Mouse (Mus musculus) embryonic facial prominence, embryonic 13.5 days (tissue): ENCODE results near the gene Bmp8a. TPM values are rescaled to one million over a fixed set of nuclear protein-coding genes. Genes with fewer than 3 reads are reported as not detected.
A peak's percentile ranks its signal among the peaks of the same experiment; 100 is the strongest.
"Not testable (repeated sequence)": the region's sequence is repeated elsewhere in the genome, so short reads cannot be mapped to it uniquely, and the experiment has no call there.

Experiments
- ATAC-seq: fragments of 200-750 bp; cut with Nextera tagmentation; 2 replicates; pipeline ENCODE4 v1.8.0; 2017; ENCODE audit warnings: low read depth; ENCODE audit not compliant: insufficient number of reproducible peaks, insufficient read depth, low FRiP score, low TSS enrichment
- H3K27ac ChIP-seq: fragments of 300-500 bp; sonication (generic); 2 replicates; pipeline ENCODE4 v1.5.1; 2015; ENCODE audit warnings: moderate library complexity, mild to moderate bottlenecking, inconsistent platforms
- H3K27me3 ChIP-seq: fragments of 300-500 bp; sonication (generic); 2 replicates; pipeline ENCODE4 v1.6.1; 2015; ENCODE audit warnings: mild to moderate bottlenecking, inconsistent platforms
- H3K36me3 ChIP-seq: fragments of 300-500 bp; sonication (generic); 2 replicates; pipeline ENCODE4 v1.6.1; 2015; ENCODE audit warnings: mild to moderate bottlenecking, inconsistent platforms
- H3K4me1 ChIP-seq: fragments of 300-500 bp; sonication (generic); 2 replicates; pipeline ENCODE4 v1.6.1; 2015; ENCODE audit warnings: inconsistent platforms
- H3K4me2 ChIP-seq: fragments of 300-500 bp; sonication (generic); 2 replicates; pipeline ENCODE4 v1.6.1; 2015; ENCODE audit warnings: moderate library complexity, mild to moderate bottlenecking, inconsistent platforms
- H3K4me3 ChIP-seq: fragments of 300-500 bp; sonication (generic); 2 replicates; pipeline ENCODE4 v1.5.1; 2015; ENCODE audit warnings: mild to moderate bottlenecking, inconsistent platforms
- H3K9ac ChIP-seq: fragments of 300-500 bp; sonication (generic); 2 replicates; pipeline ENCODE4 v1.6.1; 2015; ENCODE audit warnings: mild to moderate bottlenecking, inconsistent platforms
- H3K9me3 ChIP-seq: fragments of 300-500 bp; sonication (generic); 2 replicates; pipeline ENCODE4 v1.6.1; 2016; ENCODE audit warnings: inconsistent platforms
- WGBS: fragments of 180-500 bp; shearing (Covaris S2); methylation state at CpG from one replicate; pipeline ENCODE4 v1.1.7; 2015; ENCODE audit warnings: mixed read lengths; 5-methylcytosine and 5-hydroxymethylcytosine counted together
- polyA plus RNA-seq: library from polyadenylated mRNA; unstranded; fragments of >200 nt; fragmentation: Nextera tagmentation; extraction: Ambion mirVana; gene quantifications from 2 replicates; pipeline ENCODE4 v1.2.1, GENCODE M21; 2015

Gene Bmp8a
- polyA plus RNA-seq, 1 experiment from 2014 or later, result 1.3 TPM

- Histone ChIP-seq H3K4me1 (peaks cover 30% of the 10 kb centered on the region), H3K4me2 (peak overlapping the region; percentile 90), H3K9ac (peak overlapping the region; percentile 77), H3K36me3 (peaks cover 34% of the 10 kb centered on the region), H3K4me3 (peak overlapping the region; percentile 58)
- H3K27ac ChIP-seq, H3K9me3 ChIP-seq, ATAC-seq, H3K27me3 ChIP-seq: not testable (repeated sequence)
- WGBS, result under 1% methylated on average over 15 of the region's 15 CpGs
These were observed 59.4 kb downstream of the Bmp8a start for GRCm38 (mm10) chr4:123283675-123284064.

GRCm38 (mm10) chr4:123282915-123283674 lies 60.0 kb downstream of the Bmp8a start:
- not testable (repeated sequence) for H3K27me3 ChIP-seq, ATAC-seq, H3K9me3 ChIP-seq
- Histone ChIP-seq H3K4me3 (peak overlapping the region; percentile 58), H3K9ac (peak overlapping the region; percentile 77), H3K4me2 (peak overlapping the region; percentile 90), H3K36me3 (peaks cover 28% of the 10 kb centered on the region), H3K27ac (0 out of 2 replicates have a peak overlapping the region, but pooled peaks have one; percentile 33), H3K4me1 (peaks cover 30% of the 10 kb centered on the region)
- under 1% methylated on average over 44 of the region's 55 CpGs for WGBS

GRCm38 (mm10) chr4:123282500-123282899 lies 60.6 kb downstream of the Bmp8a start:
- ATAC-seq, result peak; percentile 88
- Histone ChIP-seq H3K27me3 (no peaks in the 10 kb centered on the region), H3K4me2 (peak overlapping the region; percentile 90), H3K9me3 (no peaks in the 10 kb centered on the region), H3K4me1 (peaks cover 27% of the 10 kb centered on the region), H3K36me3 (peaks cover 23% of the 10 kb centered on the region), H3K27ac (peak overlapping the region; percentile 62; the same call in 1 of the 2 replicates), H3K4me3 (peak overlapping the region; percentile 58), H3K9ac (peak overlapping the region; percentile 77)
- WGBS, result 2% methylated on average over 25 of the region's 25 CpGs

- Histone ChIP-seq H3K9me3 (no peaks in the 10 kb centered on the region), H3K4me3 (no peak overlapping the region), H3K36me3 (peaks cover 2% of the 10 kb centered on the region; the same call in 1 of the 2 replicates), H3K9ac (no peak overlapping the region), H3K27ac (no peak overlapping the region), H3K4me1 (peaks cover 15% of the 10 kb centered on the region), H3K4me2 (no peak overlapping the region), H3K27me3 (no peaks in the 10 kb centered on the region)
- ATAC-seq, result no peak
- WGBS, result 76% methylated on average over 3 of the region's 3 CpGs
These were observed 62.9 kb downstream of the Bmp8a start for GRCm38 (mm10) chr4:123280117-123280516.

GRCm38 (mm10) chr4:123271063-123271462 lies 72.0 kb downstream of the Bmp8a start:
- Histone ChIP-seq H3K36me3 (no peaks in the 10 kb centered on the region), H3K4me1 (no peaks in the 10 kb centered on the region), H3K4me3 (no peak overlapping the region), H3K4me2 (no peak overlapping the region), H3K27me3 (no peaks in the 10 kb centered on the region), H3K27ac (no peak overlapping the region), H3K9me3 (no peaks in the 10 kb centered on the region), H3K9ac (no peak overlapping the region)
- WGBS, result 83% methylated on average over 3 of the region's 3 CpGs
- no peak for ATAC-seq

Other genes with a start within 250 kb of the Bmp8a start
- 0.51 and 0.58 TPM in 2 replicates for gene Bmp8b, start 238.1 kb downstream of the Bmp8a start, polyA plus RNA-seq
- gene Oxct2b, start 227.0 kb downstream of the Bmp8a start, polyA plus RNA-seq, result 0.19 TPM in 1 of 2 replicates, not detected in the other
- gene Ppie, start 203.3 kb downstream of the Bmp8a start, polyA plus RNA-seq, result 113 and 114 TPM in 2 replicates
- gene Hpcal4, start 160.0 kb downstream of the Bmp8a start, polyA plus RNA-seq, result 0.26 and 0.44 TPM in 2 replicates
- gene Nt5c1a, start 141.7 kb downstream of the Bmp8a start, polyA plus RNA-seq, result not detected in 2 replicates
- gene Heyl, start 109.7 kb downstream of the Bmp8a start, polyA plus RNA-seq, result 4.3 and 5.0 TPM in 2 replicates
- 36.8 and 41.2 TPM in 2 replicates for gene Pabpc4, start 80.9 kb downstream of the Bmp8a start, polyA plus RNA-seq
- not detected in 2 replicates for gene Oxct2a, start 19.6 kb downstream of the Bmp8a start, polyA plus RNA-seq